Comparison of ENCODE assay signal across 24 mouse cellular contexts in the genomic region with DNA sequence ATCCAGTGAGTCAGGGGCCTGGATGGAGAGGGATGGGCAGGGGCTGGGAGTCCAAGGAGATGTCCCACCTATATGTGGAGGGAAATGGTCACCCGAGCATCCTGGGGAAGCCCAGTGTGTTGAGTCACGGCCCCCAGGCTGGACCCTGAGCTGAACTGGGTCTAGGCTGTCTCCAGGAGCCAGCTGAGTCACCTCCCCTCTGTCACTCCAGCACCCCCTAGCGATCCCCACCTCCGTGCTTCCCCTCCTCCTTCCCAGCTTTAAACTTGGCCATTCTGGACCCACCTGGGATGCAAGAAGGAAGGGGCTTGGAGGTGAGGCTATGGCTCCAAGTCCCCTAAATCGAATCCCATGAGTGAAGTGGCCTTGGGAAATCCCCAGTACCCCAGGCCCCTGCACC. TPM values are rescaled to one million over a fixed set of nuclear protein-coding genes. Genes with fewer than 3 reads are reported as not detected.
DNase-seq lines count a peak whose midpoint lies in the region; ATAC-seq and TF ChIP-seq lines count a peak whose summit lies in the region.
"Had no signal": no experiment of that assay in that cellular context is flagged by ENCODE, and none has a peak within 500 bp of the region (broad histone marks: within the 10 kb centered on the region; RNA-seq: fewer than 3 reads in every experiment).

No protein-coding gene starts in this region.

- no peaks in the 10 kb centered on the region for H3K79me2 ChIP-seq in MEL (ENCODE audit: control insufficient read depth, insufficient read depth, low read length, poor library complexity)

- 63% methylated on average over 5 of the region's 5 CpGs for WGBS in kidney, postnatal 0 days
- WGBS in midbrain, embryonic 15.5 days: 60% methylated on average over 5 of the region's 5 CpGs

- H3K9me3 ChIP-seq in kidney, postnatal 0 days (replicated peaks; ENCODE audit: low read length): no peaks in the 10 kb centered on the region
- no peaks in the 10 kb centered on the region for H3K9me3 ChIP-seq in MEL (replicated peaks; ENCODE audit: insufficient read depth, low read length)
- H3K9me3 ChIP-seq in midbrain, embryonic 15.5 days: no peaks in the 10 kb centered on the region
- H3K9me3 ChIP-seq: embryonic facial prominence, embryonic 10.5 days; hindbrain, embryonic 15.5 days had no signal

- no peaks in the 10 kb centered on the region for H3K4me1 ChIP-seq in kidney, postnatal 0 days (replicated peaks; ENCODE audit: insufficient read depth, low read length)
- no peaks in the 10 kb centered on the region for H3K4me1 ChIP-seq in MEL (ENCODE audit: control insufficient read depth in 1 of 2, insufficient read depth in 2 of 2, low read length in 2 of 2)
- no peaks in the 10 kb centered on the region for H3K4me1 ChIP-seq in midbrain, embryonic 15.5 days
- H3K4me1 ChIP-seq: embryonic facial prominence, embryonic 10.5 days; hindbrain, embryonic 15.5 days had no signal

- no peak for TF ChIP-seq POLR2A in MEL (IDR thresholded peaks at IDR 0.05; ENCODE audit: control insufficient read depth in 1 of 2, insufficient read depth in 1 of 2, low read depth in 1 of 2, low read length in 2 of 2, poor library complexity in 1 of 2)

- H3K27me3 ChIP-seq in kidney, postnatal 0 days (ENCODE audit: insufficient read depth, low read length): no peaks in the 10 kb centered on the region
- no peaks in the 10 kb centered on the region for H3K27me3 ChIP-seq in MEL (ENCODE audit: control insufficient read depth in 1 of 2, insufficient read depth in 2 of 2, low read length in 2 of 2)
- no peaks in the 10 kb centered on the region for H3K27me3 ChIP-seq in midbrain, embryonic 15.5 days (replicated peaks)
- H3K27me3 ChIP-seq: hindbrain, embryonic 15.5 days had no signal

- H3K36me3 ChIP-seq in kidney, postnatal 0 days (ENCODE audit: insufficient read depth, low read length): no peaks in the 10 kb centered on the region
- no peaks in the 10 kb centered on the region for H3K36me3 ChIP-seq in MEL (ENCODE audit: control insufficient read depth in 1 of 2, insufficient read depth in 2 of 2, low read length in 2 of 2)
- H3K36me3 ChIP-seq in midbrain, embryonic 15.5 days (replicated peaks): no peaks in the 10 kb centered on the region
- H3K36me3 ChIP-seq: embryonic facial prominence, embryonic 10.5 days; hindbrain, embryonic 15.5 days had no signal

- ATAC-seq in kidney, postnatal 0 days (replicated peaks; ENCODE audit: low FRiP score, low read depth): no peak
- ATAC-seq in midbrain, embryonic 15.5 days (replicated peaks): no peak
- ATAC-seq: forebrain, embryonic 16.5 days; intestine, embryonic 16.5 days had no signal

- TF ChIP-seq RAD21 in MEL (IDR thresholded peaks at IDR 0.05; ENCODE audit: low read depth, low read length): peak; percentile 25

- H3K9ac ChIP-seq in kidney, postnatal 0 days (ENCODE audit: low read depth, low read length): no peak overlapping the region
- H3K9ac ChIP-seq in MEL (ENCODE audit: control insufficient read depth, low read depth, low read length, poor library complexity, severe bottlenecking): no peak overlapping the region
- H3K9ac ChIP-seq in midbrain, embryonic 15.5 days: no peak overlapping the region
- H3K9ac ChIP-seq: hindbrain, embryonic 15.5 days; lung, embryonic 14.5 days had no signal

- no peak overlapping the region for H3K4me3 ChIP-seq in kidney, postnatal 0 days (replicated peaks; ENCODE audit: low read depth, low read length)
- H3K4me3 ChIP-seq in MEL (ENCODE audit: control insufficient read depth in 1 of 2, insufficient read depth in 1 of 2, low read depth in 2 of 2, low read length in 2 of 2): no peak overlapping the region
- H3K4me3 ChIP-seq in midbrain, embryonic 15.5 days: no peak overlapping the region
- H3K4me3 ChIP-seq: embryonic facial prominence, embryonic 10.5 days; hindbrain, embryonic 15.5 days had no signal

- 0 out of 2 replicates have a peak, but pooled peaks have one; percentile 3 for TF ChIP-seq CTCF in kidney, postnatal 0 days (IDR thresholded peaks at IDR 0.05; ENCODE audit: low read depth)
- peak; percentile 53 to 64 (median 55) for TF ChIP-seq CTCF in MEL (IDR thresholded peaks at IDR 0.05 in 2 of 3, conservative IDR thresholded peaks at IDR 0.05 in 1 of 3; ENCODE audit: control insufficient read depth in 1 of 3, insufficient read depth in 1 of 3, low read depth in 2 of 3, low read length in 3 of 3, poor library complexity in 1 of 3, severe bottlenecking in 1 of 3)

- TF ChIP-seq EP300 in MEL (IDR thresholded peaks at IDR 0.05; ENCODE audit: low read depth in 1 of 2, low read length in 2 of 2): no peak

- no peak overlapping the region for H3K27ac ChIP-seq in kidney, postnatal 0 days
- H3K27ac ChIP-seq in MEL (ENCODE audit: control insufficient read depth, low read depth, low read length): no peak overlapping the region
- no peak overlapping the region for H3K27ac ChIP-seq in midbrain, embryonic 15.5 days
- H3K27ac ChIP-seq: embryonic facial prominence, embryonic 10.5 days; hindbrain, embryonic 15.5 days had no signal

- H3K4me2 ChIP-seq in kidney, postnatal 0 days (ENCODE audit: low read length): no peak overlapping the region
- no peak overlapping the region for H3K4me2 ChIP-seq in midbrain, embryonic 15.5 days
- H3K4me2 ChIP-seq: hindbrain, embryonic 15.5 days; lung, embryonic 14.5 days had no signal

- DNase-seq in kidney, postnatal 0 days (ENCODE audit: low spot score): no peak
- DNase-seq in kidney, adult 18-20 months: no peak
- DNase-seq in lung, postnatal 14 days: peak; percentile 40
- DNase-seq in lung, postnatal 25 days (ENCODE audit: low spot score): no peak
- peak; percentile 22 for DNase-seq in MEL (ENCODE audit: low read depth, low spot score)
- peak; percentile 30 for DNase-seq in adrenal gland, adult 2 months
- DNase-seq in right cerebral cortex, postnatal 14 days: no peak
- DNase-seq: cerebellum, adult 11 months; gastrocnemius, postnatal 14 days; lung, embryonic 14.5 days; midbrain, embryonic 14.5 days had no signal

TF ChIP-seq in MEL, 35 proteins besides CTCF, POLR2A, EP300 and RAD21:
- TF ChIP-seq SMC3 (IDR thresholded peaks at IDR 0.05; ENCODE audit: low read depth, low read length) (peak; percentile 39; the same call in 1 of the 2 replicates), ZC3H11A (IDR thresholded peaks at IDR 0.05; ENCODE audit: low read depth, low read length) (no peak), GABPA (IDR thresholded peaks at IDR 0.05; ENCODE audit: low read depth, low read length) (no peak)

RNA-seq across cellular contexts. Expression of a gene that starts 24.6 kb away (rescaled TPM):
- polyA plus RNA-seq in kidney, postnatal 0 days (2015; fragmentation: Nextera tagmentation; extraction: Ambion mirVana): 0.18 and 0.24 TPM in 2 replicates
- total RNA-seq in MEL (2012; rRNA removed): not detected in 2 replicates
- not detected for polyA plus RNA-seq in MEL (2012; ENCODE audit: insufficient read depth in 1 of 2, insufficient read length in 2 of 2, low read depth in 1 of 2, low replicate concordance in 2 of 2, missing spikeins in 1 of 2)
- 1 to 10 TPM; 1.9 to 2.9 TPM for total RNA-seq in adrenal gland, adult 2 months (2021)
- polyA plus RNA-seq in adrenal gland, adult 2 months (2012; rRNA removed): 11.8 and 21.4 TPM in 2 replicates
- 14.4 and 20.7 TPM in 2 replicates for polyA plus RNA-seq in midbrain, embryonic 15.5 days (2015; fragmentation: Nextera tagmentation; extraction: Ambion mirVana)
- total RNA-seq: megakaryocyte, adult 5-6 weeks; neutrophil, adult 5-6 weeks had no signal

RNA-seq across cellular contexts. Expression of a gene that starts 41.1 kb away (rescaled TPM):
- polyA plus RNA-seq in kidney, postnatal 0 days (2015; fragmentation: Nextera tagmentation; extraction: Ambion mirVana): not detected in 2 replicates
- not detected in 2 replicates for total RNA-seq in MEL (2012; rRNA removed)
- polyA plus RNA-seq in MEL (2012; ENCODE audit: insufficient read depth in 1 of 2, insufficient read length in 2 of 2, low read depth in 1 of 2, low replicate concordance in 2 of 2, missing spikeins in 1 of 2): not detected
- total RNA-seq in adrenal gland, adult 2 months (2021): not detected
- not detected in 2 replicates for polyA plus RNA-seq in adrenal gland, adult 2 months (2012; rRNA removed)
- polyA plus RNA-seq in midbrain, embryonic 15.5 days (2015; fragmentation: Nextera tagmentation; extraction: Ambion mirVana): not detected in 2 replicates
- total RNA-seq: gastrocnemius, postnatal 14 days; layer of hippocampus, postnatal 14 days; left cerebral cortex, postnatal 25 days; liver, adult 2 months; megakaryocyte, adult 5-6 weeks; neutrophil, adult 5-6 weeks had no signal
- polyA plus RNA-seq: embryonic facial prominence, embryonic 10.5 days; forebrain, embryonic 16.5 days; heart, postnatal 0 days; hindbrain, embryonic 15.5 days; intestine, embryonic 16.5 days; liver, adult 2 months; lung, embryonic 14.5 days; midbrain, embryonic 14.5 days; small intestine, adult 2 months; stomach, embryonic 14.5 days had no signal

Comparison
In these comparisons a context has a peak if more than half of its experiments do, and no peak if none do; other contexts are left out.
1. DNase-seq: peak in lung, postnatal 14 days (single experiment), MEL (single experiment) and adrenal gland, adult 2 months (single experiment); none in kidney, postnatal 0 days (single experiment), kidney, adult 18-20 months (single experiment), lung, postnatal 25 days (single experiment) and right cerebral cortex, postnatal 14 days (single experiment).
2. RNA of a gene that starts 24.6 kb away (polyA plus RNA-seq): 14.4 to 20.7 TPM in midbrain, embryonic 15.5 days and 11.8 to 21.4 TPM in adrenal gland, adult 2 months; 0.18 to 0.24 TPM in kidney, postnatal 0 days and not detected in MEL; every median in the first group is over 10 times any median in the second.